Mouse (Mus musculus): ENCODE results near the gene Nebl.

GRCm38 (mm10) chr2:17436739-17437440 lies 294.4 kb downstream of the Nebl start:
- TF ChIP-seq CTCF (IDR thresholded peaks at IDR 0.05; ENCODE audit: borderline replicate concordance, control insufficient read depth, extremely low read depth, insufficient read depth, low read length, poor library complexity) (no peak), POLR2A (IDR thresholded peaks at IDR 0.05; ENCODE audit: control insufficient read depth, extremely low read depth, insufficient read depth, low read length, poor library complexity) (no peak)
